Mouse (Mus musculus): ENCODE results near the gene Haghl.

Gene Haghl

DNA sequence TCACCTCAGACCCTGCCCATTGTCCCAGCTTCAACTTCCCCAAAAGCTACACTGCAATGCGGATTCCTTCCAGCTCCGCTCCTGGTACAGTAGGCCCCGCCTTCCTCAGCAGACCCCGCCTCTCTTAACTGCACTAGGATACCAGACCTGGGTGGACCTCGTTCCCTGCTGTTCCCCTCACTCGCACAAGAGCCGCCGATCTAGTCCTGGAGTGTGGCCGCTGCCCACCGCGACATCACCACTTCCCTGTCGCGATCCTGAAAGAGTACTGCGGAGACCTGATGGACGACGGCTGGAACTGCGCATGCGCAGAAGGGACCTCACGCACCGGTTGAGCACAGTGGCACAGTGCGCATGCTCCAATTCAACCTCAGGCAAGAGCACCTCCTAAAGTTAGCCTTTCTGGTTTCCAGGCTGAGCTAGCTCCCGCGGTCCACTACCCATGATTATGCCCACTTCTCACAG, at the start of gene Haghl:
TSS of gene Haghl (minus strand) at position 393 of the 465 bp plus-strand sequence.
- peak; percentile 95 for DNase-seq (ENCODE audit: low spot score)

DNA sequence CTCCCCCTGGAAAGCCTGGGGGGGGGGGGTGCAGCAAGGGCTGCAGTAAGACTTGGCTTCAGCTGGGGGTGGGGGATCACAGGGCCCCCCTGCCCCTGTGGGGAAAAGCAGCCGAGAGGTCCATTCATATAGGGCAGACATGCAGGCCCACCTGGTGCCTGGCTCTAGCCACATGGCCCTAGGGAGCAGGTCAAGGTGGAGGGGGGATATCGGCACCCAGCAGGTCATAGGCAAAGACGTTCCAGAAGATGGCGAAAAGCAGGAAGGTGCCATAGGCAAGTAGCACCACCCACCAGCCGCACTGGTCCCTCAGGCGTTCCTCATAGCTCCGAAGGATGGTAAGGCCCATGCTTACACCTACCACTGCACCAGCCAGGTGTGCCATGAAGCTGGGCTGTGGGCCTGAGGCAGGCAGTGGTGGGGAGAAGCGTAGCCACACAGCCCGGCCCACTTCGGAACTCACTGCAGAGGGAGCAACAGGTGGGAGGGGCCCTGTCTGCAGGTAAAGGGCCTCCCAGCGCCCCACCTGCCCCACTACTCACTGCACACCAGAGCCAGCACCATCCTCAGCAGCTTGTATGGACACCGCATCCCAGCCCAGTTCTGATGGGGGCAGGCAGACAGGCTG, 49.2 kb upstream of the Haghl start:
- DNase-seq (ENCODE audit: low spot score), result no peak

DNA sequence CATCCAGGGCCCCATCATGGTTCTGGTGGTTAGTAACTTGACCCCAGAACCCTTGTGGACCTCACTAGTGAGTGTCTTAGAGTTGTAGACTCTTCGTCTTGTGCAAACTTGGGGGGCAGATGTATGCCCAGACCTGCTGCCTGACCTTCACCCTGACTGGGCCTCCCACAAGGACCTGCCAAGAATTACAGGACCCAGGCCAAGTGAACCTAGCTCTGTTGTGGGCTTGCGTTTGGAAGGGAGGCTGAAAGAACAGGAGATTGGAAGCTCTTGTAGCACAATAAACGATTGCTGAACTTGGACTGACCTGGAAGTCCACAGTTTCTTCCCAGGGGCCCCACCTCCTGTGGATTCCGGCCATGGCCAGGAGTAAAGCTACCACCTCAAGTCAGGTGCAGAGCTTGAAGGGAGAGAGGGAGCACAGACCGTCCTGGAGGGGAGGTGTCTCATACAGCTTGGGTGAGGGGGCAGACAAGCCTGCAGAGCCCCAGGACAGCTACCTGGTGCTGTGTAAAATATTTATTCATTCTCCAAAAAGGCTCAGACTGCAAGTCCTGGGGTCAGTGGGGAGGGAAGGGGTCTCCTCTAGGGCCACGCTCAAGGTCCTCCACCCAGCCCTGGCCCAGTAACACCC, 48.6 kb upstream of the Haghl start:
- DNase-seq (ENCODE audit: low spot score), result no peak

DNA sequence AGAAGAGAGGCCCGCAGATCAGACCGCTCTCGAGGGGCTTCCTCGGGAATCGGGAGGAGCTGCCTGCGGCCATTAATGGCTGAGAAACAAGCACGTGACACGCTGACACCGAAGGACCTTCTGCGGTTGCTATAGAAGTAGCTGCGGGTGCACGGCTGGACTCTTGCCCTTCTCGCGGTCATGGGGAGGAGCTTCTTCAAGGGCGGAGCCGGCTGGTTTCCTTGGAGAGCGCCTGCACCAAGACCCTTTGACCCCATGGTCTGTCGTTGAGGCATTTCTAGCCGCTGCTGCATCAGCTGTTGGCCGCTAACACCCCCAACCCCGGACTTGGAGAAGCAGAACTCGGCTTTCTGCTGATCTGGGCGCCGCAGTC, 47.8 kb upstream of the Haghl start, which contains the start of gene Stub1:
TSS of gene Stub1 (minus strand) at position 114 of the 373 bp plus-strand sequence.
- peak; percentile 98 for DNase-seq (ENCODE audit: low spot score)

DNA sequence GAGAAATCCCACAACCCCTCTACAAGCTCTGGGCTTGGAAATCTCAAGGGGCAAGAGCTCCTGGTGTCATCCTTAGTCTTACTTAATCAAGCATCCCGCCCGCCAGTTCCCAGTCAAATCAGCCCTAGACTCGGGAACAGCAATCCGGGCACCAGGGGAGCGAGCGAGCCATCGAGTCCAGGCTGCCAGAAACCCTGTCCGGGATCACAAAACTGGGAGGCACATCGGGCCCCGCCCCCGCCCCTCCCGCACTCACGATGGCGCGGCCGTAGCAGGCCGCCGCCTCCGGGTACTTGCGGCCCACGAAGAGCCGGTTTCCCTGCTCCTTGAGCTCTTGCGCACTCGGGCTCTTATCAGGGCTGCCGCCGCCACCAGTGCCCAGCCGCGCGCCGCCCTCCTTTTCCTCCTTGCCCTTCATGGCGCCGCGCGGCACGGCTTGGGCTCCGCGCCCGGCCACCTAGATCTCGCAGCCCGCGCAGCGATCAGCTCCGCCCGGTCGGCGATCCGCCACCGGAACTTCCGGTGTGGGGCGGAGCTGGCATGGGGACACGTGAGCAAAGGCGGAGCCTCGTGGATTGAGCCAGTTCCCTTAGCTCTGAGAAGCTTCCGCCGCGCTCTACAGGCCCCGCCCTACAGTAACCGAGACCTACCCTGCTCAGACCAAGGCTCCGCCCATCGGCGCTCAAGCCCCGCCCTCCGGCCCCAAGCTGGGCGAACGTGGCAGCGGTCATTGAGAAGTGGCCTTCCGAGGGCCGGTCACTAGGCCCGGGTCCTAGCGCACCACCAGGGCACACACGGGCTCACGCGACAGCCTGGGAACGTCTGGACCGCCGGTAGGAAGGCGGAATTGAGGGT, 47.2 kb upstream of the Haghl start:
- DNase-seq (ENCODE audit: low spot score), result peak; percentile 100

DNA sequence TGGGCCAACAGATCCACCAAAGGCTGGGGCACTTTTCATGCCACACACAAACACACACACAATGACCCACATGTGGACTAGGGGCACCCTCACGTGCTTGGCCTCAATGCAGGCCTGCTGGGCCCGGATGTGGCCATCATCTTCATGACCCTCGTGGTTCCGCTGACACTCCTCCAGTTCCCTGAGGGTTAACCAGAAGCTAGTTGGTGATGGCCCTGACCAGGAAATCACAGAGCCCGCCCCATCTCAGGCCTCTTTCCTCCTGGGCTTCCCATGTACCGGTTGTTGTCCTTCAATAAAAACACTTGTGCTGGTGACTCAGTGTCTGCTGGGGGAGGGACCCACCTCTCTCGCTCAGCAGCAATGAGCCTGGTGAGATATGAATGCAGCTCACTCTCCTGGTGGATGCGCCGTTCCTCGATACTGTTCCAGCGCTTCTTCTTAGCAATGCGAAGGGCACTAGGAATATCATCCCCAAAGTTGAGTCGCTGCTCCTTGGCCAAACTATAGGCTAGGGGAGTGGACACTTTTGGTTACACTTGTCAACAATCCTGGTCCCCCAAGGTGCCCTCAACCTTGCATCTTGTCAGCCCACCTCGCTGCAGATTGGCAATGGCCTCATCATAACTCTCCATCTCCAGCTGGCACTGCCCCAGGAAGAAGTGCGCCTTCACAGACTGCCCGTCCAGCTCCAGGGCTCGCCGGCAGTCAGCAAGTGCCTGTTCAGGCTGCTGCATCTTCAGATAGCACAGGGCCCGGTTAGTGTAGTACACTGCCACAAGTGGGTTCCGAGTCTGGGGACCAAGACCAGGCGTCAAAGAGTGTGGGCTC, 46.2 kb upstream of the Haghl start:
- no peak for DNase-seq (ENCODE audit: low spot score)

DNA sequence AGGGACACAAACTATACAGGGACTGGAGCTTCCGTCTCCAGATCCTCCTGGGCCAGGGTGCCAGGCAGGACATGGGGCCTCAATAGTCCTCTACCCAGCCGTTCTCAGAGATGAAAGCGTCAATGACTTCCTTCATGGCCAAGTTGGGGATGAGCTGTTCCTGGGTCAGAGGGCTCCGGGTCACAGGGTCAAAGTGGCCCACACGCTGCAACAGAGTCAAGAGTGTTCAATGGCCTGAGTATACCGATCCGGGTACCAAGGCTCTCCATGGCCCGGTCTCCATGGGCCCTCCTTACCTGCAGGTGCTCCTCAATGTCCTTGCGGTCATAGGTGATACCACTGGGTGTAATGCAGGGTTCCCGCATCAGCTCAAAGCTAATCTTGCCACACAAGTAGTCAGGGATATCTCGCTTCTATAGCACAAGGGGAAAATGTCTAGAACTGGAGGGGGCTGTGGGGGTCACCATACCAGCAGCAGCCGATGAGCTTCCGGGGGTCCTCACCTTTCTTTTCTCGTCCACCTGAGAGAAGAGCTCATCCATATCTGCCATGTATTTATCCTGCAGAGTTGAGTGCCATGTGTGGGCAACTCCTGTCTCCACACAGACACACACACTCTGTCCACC, 45.4 kb upstream of the Haghl start:
- DNase-seq (ENCODE audit: low spot score), result no peak

DNA sequence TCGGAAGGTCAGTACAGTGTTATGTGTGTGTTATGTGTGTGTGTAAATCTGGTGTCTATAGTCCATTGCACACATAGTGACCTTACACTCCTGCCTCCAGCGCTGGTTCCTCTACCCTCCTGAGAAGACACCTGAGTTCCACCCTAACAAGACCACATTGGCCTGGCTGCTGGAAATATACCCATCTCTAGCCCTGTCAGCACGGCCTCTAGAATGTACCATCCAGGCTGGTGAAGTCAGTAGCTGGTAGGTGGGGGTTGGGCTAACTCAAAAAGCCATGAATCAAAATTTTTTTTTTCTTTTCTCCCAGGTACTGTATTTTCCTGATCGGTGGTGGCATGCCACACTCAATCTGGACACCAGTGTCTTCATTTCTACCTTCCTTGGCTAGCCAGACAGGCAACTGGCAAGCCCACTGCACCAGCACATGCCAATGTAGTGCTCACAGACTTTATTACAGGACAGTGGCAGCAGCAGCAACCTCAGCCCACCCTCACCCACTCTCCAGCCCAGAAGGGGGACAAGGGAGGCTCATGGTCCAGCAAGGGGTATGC, 44.8 kb upstream of the Haghl start:
- no peak for DNase-seq (ENCODE audit: low spot score)

DNA sequence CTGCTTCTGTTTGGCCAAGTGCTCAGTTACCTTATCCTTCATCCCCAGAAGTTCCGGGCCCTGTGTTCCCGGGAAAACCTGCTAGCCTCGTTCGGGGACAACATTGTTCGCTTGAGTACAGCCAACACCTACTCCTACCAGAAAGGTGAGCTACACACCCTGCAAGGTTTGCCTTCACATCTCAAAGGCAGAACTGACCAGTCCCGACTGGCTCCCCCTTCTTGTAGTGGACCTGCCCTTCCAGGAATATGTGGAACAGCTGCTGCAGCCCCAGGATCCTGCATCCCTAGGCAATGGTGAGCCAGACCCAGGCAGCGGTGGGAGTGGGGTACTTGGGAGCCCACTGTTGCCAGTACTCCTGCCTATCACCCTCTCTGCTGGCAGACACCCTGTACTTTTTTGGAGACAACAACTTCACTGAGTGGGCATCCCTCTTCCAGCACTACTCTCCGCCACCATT, 44.1 kb upstream of the Haghl start:
- no peak for DNase-seq (ENCODE audit: low spot score)

DNA sequence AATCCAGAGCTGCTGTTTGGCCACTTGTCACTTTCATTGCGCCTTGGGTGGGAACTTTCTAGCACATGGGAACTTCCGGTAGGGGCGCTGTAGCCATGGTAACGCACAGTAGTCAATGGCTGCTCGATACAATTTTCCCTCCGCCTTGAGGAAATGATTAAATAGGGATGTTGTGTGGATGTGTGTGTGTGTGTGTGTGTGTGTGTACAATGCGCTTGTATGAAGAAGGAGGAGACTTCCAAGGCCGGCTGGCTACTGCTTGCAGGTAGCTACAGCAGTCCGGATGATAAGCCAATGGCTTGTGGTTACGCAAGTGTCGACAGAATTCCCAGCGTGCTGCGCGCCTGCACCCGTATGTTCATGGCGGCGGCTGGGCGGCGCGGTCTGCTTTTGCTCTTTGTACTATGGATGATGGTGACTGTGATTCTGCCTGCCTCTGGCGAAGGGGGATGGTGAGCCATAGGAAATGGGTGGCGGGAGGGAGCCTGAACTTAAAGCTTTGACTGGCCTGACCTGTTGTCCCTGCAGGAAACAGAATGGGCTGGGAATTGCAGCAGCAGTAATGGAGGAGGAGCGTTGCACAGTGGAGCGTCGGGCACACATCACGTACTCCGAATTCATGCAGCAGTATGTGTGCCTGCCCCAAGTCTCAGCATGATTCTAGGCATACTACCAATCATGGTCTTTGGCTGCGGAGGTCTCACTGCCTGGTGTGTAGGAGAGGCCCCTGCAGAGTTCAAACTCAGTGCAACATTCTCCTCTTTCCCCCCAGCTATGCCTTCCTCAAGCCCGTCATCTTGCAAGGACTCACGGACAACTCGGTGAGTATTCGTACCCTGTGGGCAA, 43.5 kb upstream of the Haghl start, which contains the start of gene Jmjd8:
TSS of gene Jmjd8 (plus strand) at position 156 of the 846 bp plus-strand sequence.
- DNase-seq (ENCODE audit: low spot score), result peak; percentile 90

DNA sequence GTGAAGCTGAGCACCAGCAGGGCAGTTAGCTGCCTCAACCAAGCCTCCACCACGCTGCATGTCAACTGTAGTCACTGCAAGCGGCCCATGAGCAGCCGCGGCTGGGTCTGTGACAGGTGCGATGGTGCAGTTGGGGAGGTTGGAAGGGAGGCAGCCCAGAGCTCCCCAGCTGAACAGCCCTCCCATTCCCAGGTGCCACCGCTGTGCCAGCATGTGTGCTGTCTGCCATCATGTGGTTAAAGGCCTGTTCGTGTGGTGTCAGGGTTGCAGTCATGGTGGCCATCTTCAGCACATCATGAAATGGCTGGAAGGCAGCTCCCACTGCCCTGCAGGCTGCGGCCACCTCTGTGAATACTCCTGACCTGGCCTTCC, 42.7 kb upstream of the Haghl start:
- no peak for DNase-seq (ENCODE audit: low spot score)

DNA sequence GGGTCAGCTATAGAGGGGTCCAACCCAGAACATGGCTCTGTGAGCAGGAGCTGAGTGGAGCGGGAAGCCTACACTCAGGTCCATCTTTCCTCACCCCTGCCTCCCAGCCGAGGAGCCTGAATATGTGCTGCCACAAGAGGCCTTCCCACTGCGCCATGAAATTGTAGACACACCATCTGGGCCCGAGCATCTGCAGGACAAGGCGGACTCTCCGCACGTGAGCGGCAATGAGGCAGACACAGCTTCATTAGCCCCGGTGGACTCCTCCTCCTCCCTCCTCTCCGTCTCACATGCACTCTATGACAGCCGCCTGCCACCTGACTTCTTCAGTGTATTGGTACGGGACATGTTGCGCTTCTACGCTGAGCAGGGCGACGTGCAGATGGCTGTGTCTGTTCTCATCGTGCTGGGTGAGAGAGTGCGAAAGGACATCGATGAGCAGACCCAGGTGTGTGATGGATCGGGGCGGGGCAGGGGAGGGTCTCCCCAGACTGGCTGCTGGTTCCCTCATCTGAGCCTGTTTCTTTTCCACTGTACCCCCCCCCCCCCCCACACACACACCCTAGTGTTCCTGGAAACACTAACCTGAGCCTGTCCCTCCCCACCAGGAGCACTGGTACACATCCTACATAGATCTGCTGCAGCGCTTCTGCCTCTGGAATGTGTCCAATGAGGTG, 42.2 kb upstream of the Haghl start:
- DNase-seq (ENCODE audit: low spot score), result no peak

DNA sequence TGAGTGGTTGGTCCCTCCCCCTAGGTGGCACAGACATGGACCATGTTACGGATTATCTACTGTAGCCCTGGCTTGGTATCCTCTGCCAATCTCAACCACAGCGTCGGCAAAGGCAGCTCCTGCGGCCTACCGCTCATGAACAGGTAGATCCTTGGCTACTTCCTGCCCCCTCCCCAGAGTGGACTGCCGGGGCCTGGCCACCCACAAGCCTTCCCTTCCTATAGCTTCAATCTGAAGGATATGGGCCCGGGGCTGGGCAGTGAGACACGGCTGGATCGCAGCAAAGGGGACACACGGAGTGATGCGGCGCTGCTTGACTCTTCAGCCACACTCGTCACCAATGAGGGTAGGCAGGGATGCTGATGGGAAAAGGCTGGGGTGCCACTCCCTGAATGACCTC, 41.5 kb upstream of the Haghl start:
- DNase-seq (ENCODE audit: low spot score), result no peak

DNA sequence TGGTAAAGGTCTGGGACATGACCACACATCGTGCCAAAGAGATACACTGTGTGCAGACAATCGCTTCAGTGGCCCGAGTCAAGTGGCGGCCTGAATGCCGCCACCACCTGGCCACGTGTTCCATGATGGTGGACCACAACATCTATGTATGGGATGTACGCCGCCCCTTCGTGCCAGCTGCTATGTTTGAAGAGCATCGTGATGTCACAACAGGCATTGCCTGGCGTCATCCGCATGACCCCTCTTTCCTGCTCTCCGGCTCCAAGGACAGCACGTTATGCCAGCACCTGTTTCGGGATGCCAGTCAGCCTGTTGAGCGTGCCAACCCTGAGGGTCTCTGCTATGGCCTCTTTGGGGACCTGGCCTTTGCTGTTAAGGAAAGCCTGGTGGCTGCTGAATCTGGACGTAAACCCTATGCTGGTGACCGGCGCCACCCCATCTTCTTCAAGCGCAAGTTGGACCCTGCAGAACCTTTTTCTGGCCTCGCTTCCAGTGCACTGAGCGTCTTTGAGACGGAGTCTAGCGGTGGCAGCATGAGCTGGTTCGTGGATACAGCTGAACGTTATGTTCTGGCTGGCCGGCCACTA, 40.6 kb upstream of the Haghl start:
- DNase-seq (ENCODE audit: low spot score), result no peak

DNA sequence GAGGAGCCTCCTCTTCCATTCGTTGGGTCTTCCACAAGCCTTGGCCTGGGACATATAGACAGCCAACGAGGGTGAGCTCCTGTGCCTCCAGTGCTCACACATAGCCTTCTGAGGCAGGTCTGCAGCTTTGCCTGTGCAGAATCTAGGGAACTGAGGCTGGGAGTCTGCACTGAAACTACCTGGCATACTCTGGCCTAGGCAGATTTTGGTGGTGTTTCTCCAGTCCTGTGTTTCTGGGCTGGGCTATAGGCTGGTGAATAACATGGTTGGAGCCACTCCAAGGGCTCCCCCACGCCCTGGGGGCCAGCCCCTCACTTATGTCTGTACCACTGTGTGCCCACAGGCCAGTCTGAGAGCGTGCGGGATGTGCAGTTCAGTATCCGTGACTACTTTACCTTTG, 39.8 kb upstream of the Haghl start:
- no peak for DNase-seq (ENCODE audit: low spot score)

DNA sequence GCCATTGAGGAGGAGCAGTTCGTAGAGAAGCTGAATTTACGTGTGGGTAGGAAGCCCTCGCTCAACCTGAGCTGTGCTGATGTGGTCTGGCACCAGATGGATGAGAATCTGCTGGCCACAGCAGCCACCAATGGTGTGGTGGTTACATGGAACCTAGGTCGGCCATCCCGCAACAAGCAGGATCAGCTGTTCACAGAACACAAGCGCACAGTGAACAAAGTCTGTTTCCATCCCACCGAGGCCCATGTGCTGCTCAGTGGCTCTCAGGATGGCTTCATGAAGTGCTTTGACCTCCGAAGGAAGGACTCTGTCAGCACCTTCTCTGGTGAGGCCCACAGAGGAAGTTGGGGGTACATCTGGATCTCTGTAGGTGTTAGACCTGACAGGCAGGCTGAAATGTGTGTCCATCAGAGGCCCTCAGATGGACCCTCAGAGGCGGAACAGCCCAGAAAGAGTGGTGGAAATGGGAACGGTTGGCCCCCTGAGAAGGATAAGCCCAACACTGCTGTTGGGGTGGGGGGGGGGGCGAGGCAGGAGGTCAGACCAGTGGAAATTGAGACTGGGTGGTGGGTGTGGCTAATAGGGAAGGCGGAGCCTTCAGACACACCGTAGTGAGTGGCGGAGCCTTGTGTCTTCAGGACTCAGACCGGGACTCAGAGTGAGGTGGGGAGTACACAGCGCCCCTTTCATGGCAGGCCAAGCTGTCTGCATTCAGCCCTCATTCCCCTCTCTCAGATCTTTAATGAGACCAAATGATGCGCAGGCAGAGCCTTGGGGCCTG, 39.1 kb upstream of the Haghl start:
- no peak for DNase-seq (ENCODE audit: low spot score)

DNA sequence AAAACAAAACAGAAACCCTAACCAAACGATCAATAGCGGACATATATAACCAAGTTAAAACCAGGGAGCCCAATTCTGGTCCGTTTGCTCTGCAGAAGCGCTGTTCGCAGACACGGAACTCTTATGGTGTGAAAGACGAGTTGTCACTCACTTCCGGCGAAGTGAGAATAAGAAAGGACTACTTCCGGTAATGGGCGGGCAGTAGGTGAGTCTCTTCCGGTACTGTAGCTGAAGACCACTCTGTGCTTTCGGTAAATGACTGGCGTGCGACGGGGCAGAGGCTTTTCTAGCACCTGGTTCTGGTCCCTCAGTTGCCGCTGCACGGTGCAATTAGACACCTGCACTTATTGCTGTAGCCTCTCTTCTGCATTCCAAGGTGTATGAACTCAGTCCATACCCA, 38.0 kb upstream of the Haghl start, which contains the start of gene Wdr24:
TSS of gene Wdr24 (plus strand) at position 176 of the 400 bp plus-strand sequence.
- DNase-seq (ENCODE audit: low spot score), result peak; percentile 82

Measured in yolk sac, embryonic 10.5 days (tissue).